Mouse (Mus musculus) embryonic facial prominence, embryonic 13.5 days (tissue): Measurements from ENCODE around the gene Acvr1. TPM values are rescaled to one million over a fixed set of nuclear protein-coding genes. Genes with fewer than 3 reads are reported as not detected.

Experiments
- ATAC-seq: fragments of 200-750 bp; cut with Nextera tagmentation; 2 replicates; pipeline ENCODE4 v1.8.0; 2017; ENCODE audit warnings: low read depth; ENCODE audit not compliant: insufficient number of reproducible peaks, insufficient read depth, low FRiP score, low TSS enrichment
- H3K27ac ChIP-seq: fragments of 300-500 bp; sonication (generic); 2 replicates; pipeline ENCODE4 v1.5.1; 2015; ENCODE audit warnings: moderate library complexity, mild to moderate bottlenecking, inconsistent platforms
- H3K27me3 ChIP-seq: fragments of 300-500 bp; sonication (generic); 2 replicates; pipeline ENCODE4 v1.6.1; 2015; ENCODE audit warnings: mild to moderate bottlenecking, inconsistent platforms
- H3K36me3 ChIP-seq: fragments of 300-500 bp; sonication (generic); 2 replicates; pipeline ENCODE4 v1.6.1; 2015; ENCODE audit warnings: mild to moderate bottlenecking, inconsistent platforms
- H3K4me1 ChIP-seq: fragments of 300-500 bp; sonication (generic); 2 replicates; pipeline ENCODE4 v1.6.1; 2015; ENCODE audit warnings: inconsistent platforms
- H3K4me2 ChIP-seq: fragments of 300-500 bp; sonication (generic); 2 replicates; pipeline ENCODE4 v1.6.1; 2015; ENCODE audit warnings: moderate library complexity, mild to moderate bottlenecking, inconsistent platforms
- H3K4me3 ChIP-seq: fragments of 300-500 bp; sonication (generic); 2 replicates; pipeline ENCODE4 v1.5.1; 2015; ENCODE audit warnings: mild to moderate bottlenecking, inconsistent platforms
- H3K9ac ChIP-seq: fragments of 300-500 bp; sonication (generic); 2 replicates; pipeline ENCODE4 v1.6.1; 2015; ENCODE audit warnings: mild to moderate bottlenecking, inconsistent platforms
- H3K9me3 ChIP-seq: fragments of 300-500 bp; sonication (generic); 2 replicates; pipeline ENCODE4 v1.6.1; 2016; ENCODE audit warnings: inconsistent platforms
- WGBS: fragments of 180-500 bp; shearing (Covaris S2); methylation state at CpG from one replicate; pipeline ENCODE4 v1.1.7; 2015; ENCODE audit warnings: mixed read lengths; 5-methylcytosine and 5-hydroxymethylcytosine counted together
- polyA plus RNA-seq: library from polyadenylated mRNA; unstranded; fragments of >200 nt; fragmentation: Nextera tagmentation; extraction: Ambion mirVana; gene quantifications from 2 replicates; pipeline ENCODE4 v1.2.1, GENCODE M21; 2015

Acvr1 gene
- polyA plus RNA-seq, 1 experiment from 2014 or later: 8.9 TPM

DNA sequence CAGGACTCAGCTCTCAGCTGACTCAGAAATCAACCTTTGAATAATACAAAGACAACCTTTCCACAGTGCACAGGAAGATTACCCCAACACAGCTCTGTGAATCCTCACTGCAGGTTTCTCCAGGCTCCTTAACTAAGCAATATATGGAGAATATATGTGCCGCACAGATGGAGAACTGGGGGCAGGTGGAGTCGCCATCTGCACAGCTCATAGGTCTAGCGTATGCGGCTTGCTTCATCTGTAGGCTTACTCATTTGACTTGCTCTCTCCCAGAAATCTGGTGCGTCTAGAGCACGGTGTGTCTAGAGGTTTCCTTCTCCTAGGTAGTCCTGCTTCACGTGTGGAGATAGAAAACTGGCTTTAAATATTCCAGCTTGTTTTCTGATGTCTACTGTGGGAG, 134.7 kb downstream of the Acvr1 start:
- ATAC-seq: no peak
- Histone ChIP-seq H3K36me3 (peaks cover 12% of the 10 kb centered on the region; the same call in 1 of the 2 replicates), H3K4me1 (no peaks in the 10 kb centered on the region), H3K9ac (no peak overlapping the region), H3K4me2 (no peak overlapping the region), H3K27ac (no peak overlapping the region), H3K27me3 (no peaks in the 10 kb centered on the region), H3K9me3 (no peaks in the 10 kb centered on the region), H3K4me3 (no peak overlapping the region)
- WGBS: 94% methylated on average over 7 of the region's 7 CpGs

DNA sequence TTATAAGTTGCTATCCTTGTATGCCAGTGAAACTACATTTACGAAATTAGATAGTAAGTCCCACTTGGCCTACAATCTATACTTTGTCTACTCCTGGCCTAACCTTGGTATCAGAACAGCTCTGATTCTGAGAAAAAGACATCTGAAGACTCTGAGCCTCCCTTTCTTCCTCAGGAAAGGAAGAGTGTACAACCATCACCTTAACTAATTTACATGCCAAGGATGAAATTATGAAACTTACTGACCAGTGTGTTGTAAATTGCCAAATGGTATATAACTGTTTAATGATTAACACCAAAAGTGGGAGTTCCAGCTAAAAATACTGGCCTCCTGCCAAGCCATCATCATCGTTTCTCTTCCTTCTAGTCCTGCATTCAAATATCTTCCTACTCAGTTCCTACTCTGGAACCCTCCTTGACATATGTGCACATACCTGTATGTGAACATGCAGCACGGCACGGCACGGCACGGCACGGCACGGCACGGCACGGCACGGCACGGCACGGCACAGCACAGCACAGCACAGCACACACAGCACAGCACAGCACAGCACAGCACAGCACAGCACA, 141.4 kb downstream of the Acvr1 start:
- Histone ChIP-seq H3K4me1 (no peaks in the 10 kb centered on the region), H3K36me3 (peaks cover 4% of the 10 kb centered on the region; the same call in 1 of the 2 replicates), H3K27ac (no peak overlapping the region), H3K4me2 (no peak overlapping the region), H3K4me3 (no peak overlapping the region), H3K9me3 (no peaks in the 10 kb centered on the region), H3K27me3 (no peaks in the 10 kb centered on the region), H3K9ac (no peak overlapping the region)
- ATAC-seq: no peak
- 97% methylated on average over 13 of the region's 13 CpGs for WGBS

DNA sequence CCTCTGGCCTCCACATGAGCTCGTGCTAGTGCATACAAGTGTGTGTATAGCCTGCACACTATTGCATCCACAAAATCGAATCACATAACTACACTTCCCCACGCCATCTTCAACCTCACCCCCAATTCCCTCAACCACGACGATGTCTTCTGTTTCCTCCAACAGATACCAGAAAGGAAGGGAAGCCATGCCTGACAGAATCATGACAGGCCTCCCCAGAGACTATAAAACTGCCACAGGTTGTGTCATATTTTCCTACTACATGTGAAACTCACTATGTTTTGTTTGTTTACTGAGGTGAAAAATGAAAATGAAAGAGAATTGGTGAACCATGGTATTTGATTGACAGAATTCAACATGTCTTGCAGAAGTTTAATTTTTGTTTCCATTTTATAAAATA, 143.6 kb downstream of the Acvr1 start:
- Histone ChIP-seq H3K9ac (no peak overlapping the region), H3K27me3 (no peaks in the 10 kb centered on the region), H3K4me2 (no peak overlapping the region), H3K27ac (no peak overlapping the region), H3K4me1 (no peaks in the 10 kb centered on the region), H3K9me3 (no peaks in the 10 kb centered on the region), H3K4me3 (no peak overlapping the region), H3K36me3 (peaks cover 10% of the 10 kb centered on the region; the same call in 1 of the 2 replicates)
- no peak for ATAC-seq
- 82% methylated on average over 5 of the region's 5 CpGs for WGBS

DNA sequence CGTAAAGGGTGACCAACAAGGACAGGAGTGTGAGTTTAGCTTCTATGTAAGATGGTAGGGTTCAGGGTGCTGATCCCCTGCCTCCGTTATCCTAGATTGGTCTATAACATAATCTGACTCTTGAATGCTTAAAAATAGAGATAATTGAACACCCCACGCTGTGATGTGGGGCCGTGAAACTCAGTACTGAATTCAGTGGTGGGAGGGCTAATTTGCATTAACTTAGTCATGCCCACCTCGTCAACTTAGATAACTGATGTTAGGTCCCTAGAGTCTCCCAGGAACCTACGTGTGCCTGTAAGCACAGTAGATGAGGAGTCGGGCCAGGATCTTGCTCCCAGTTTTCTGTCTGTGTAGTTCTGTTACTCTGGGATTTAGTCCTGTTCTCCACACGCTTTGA, 147.4 kb downstream of the Acvr1 start:
- no peak for ATAC-seq
- H3K4me1 ChIP-seq: no peaks in the 10 kb centered on the region
- 85% methylated on average over 8 of the region's 8 CpGs for WGBS
- H3K9me3 ChIP-seq: no peaks in the 10 kb centered on the region
- no peak overlapping the region for H3K9ac ChIP-seq
- no peak overlapping the region for H3K4me2 ChIP-seq
- H3K27ac ChIP-seq: no peak overlapping the region
- no peak overlapping the region for H3K4me3 ChIP-seq
- H3K36me3 ChIP-seq: 0 out of 2 replicates have a peak, but pooled peaks cover 6% of the 10 kb centered on the region
- no peaks in the 10 kb centered on the region for H3K27me3 ChIP-seq

DNA sequence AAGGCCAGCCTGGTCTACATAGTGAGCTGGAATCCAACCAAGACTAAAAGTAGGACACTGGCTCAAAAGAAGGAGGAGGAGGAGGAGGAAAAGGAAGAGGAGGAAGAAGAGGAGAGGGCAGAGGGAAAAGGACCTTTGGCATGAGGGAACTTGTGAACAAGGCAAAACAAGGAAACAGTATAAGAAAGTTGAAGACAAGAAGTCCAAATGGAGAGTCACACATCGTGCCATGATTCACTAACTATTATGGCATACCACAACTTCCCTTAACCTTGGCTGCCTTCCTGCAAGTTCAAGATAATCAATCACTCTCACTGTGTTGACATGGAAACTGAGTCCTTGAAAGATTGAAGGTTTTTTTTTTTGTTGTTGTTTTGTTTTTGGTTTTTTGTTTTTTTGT, 148.8 kb downstream of the Acvr1 start:
- H3K27me3 ChIP-seq: no peaks in the 10 kb centered on the region
- no peak overlapping the region for H3K4me2 ChIP-seq
- 0 out of 2 replicates have a peak, but pooled peaks cover 6% of the 10 kb centered on the region for H3K36me3 ChIP-seq
- H3K4me1 ChIP-seq: no peaks in the 10 kb centered on the region
- no peak overlapping the region for H3K27ac ChIP-seq
- ATAC-seq: no peak
- H3K4me3 ChIP-seq: no peak overlapping the region
- H3K9me3 ChIP-seq: no peaks in the 10 kb centered on the region
- no peak overlapping the region for H3K9ac ChIP-seq
- 83% methylated on average over 1 of the region's 1 CpGs for WGBS

DNA sequence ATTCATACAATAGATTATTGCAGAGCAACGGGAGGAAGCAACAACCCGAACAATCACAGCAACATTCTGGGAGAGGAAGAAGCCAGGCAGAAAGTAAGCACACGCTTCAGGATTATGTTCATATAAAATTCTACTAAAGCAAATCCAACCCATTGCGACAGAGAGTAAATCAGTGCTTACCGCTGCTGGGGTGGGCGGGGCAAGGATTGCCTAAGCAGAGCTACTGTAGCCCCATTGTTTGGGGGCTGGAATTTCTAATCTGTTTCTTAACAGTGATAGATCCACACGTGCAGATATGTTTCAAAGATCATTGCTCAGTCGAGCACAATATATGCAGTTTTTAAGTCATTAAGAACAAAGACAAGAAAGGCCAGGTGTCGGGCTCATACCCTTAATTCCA, 149.3 kb downstream of the Acvr1 start:
- no peak overlapping the region for H3K4me3 ChIP-seq
- H3K4me2 ChIP-seq: no peak overlapping the region
- no peak overlapping the region for H3K27ac ChIP-seq
- no peak overlapping the region for H3K9ac ChIP-seq
- 0 out of 2 replicates have a peak, but pooled peaks cover 6% of the 10 kb centered on the region for H3K36me3 ChIP-seq
- no peak for ATAC-seq
- no peaks in the 10 kb centered on the region for H3K27me3 ChIP-seq
- H3K9me3 ChIP-seq: no peaks in the 10 kb centered on the region
- no peaks in the 10 kb centered on the region for H3K4me1 ChIP-seq
- 75% methylated on average over 9 of the region's 9 CpGs for WGBS

DNA sequence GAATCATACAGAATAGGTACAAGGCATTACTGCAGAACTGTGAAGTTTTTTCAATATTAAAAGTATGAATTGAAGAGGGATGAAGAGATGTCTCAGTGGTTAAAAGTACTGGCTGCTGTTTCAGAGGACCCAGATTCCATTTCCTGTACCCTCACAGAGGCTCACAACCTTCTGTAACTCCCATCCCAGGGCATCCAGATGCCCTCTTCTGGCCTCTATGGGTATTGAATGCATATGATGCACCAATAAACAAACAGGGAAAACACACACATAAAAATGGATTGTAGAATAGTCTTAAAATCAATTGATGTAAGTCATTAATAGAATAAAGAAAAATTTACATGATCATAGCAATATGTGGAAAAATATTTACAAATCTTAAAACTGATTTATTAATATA, 151.9 kb downstream of the Acvr1 start:
- ATAC-seq: no peak
- no peak overlapping the region for H3K4me3 ChIP-seq
- no peak overlapping the region for H3K4me2 ChIP-seq
- no peaks in the 10 kb centered on the region for H3K27me3 ChIP-seq
- no peaks in the 10 kb centered on the region for H3K4me1 ChIP-seq
- H3K36me3 ChIP-seq: 0 out of 2 replicates have a peak, but pooled peaks cover 6% of the 10 kb centered on the region
- no peak overlapping the region for H3K9ac ChIP-seq
- no peaks in the 10 kb centered on the region for H3K9me3 ChIP-seq
- no peak overlapping the region for H3K27ac ChIP-seq

DNA sequence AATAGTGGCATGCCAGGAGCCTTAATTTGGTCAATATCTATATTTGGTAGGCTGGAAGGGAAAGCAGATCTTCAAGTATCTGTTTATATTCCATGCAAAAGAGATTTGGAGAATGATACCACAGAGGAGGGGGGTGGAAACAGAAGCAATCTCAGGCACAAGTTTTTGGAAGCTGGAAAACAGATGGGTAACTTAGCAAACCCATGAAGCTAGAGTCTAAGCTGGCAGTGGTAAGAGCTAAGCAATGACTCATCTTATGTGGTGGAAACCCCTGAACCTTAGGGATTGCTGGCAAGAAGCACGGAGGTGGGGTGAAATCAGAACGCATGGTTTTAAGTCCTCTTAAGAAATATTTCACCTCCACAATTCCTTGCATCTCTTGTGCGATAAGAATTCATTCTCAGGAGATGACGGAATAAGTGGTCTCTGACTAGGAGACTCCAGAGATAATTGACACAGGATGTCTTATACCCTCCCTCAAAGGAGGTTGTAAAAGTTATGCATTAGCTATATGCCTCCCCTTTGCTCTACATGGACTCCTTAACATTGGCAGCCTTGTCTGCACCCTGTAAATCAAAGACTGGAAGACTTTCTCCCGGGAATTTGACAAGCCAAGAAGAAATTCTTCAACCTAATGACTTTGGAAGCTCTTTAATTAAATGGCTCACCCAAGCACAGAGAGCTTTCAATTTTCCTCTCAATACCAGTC, 157.9 kb downstream of the Acvr1 start:
- no peak overlapping the region for H3K4me2 ChIP-seq
- ATAC-seq: no peak
- H3K9ac ChIP-seq: no peak overlapping the region
- H3K9me3 ChIP-seq: no peaks in the 10 kb centered on the region
- no peak overlapping the region for H3K27ac ChIP-seq
- H3K27me3 ChIP-seq: no peaks in the 10 kb centered on the region
- no peak overlapping the region for H3K4me3 ChIP-seq
- H3K36me3 ChIP-seq: no peaks in the 10 kb centered on the region
- no peaks in the 10 kb centered on the region for H3K4me1 ChIP-seq
- WGBS: 68% methylated on average over 5 of the region's 5 CpGs

DNA sequence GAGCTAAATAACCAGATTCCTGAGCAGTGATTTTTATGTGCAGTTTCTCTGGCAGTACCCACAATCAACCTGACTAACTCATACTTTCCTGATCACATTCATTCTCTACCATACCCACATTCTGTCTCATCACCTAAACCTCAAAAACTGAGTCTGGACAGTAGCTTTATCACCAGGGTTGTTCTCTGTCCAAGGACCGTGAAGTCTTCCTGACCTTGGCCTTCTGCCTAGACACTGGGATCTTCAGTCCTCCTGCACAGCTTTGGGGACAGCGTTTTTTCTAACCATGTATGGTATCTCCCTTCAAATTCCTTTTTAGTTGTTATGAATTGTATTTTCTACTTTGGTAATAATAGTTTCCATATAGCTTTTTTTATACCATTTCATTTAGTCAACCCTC, 163.5 kb downstream of the Acvr1 start:
- Histone ChIP-seq H3K9ac (no peak overlapping the region), H3K36me3 (no peaks in the 10 kb centered on the region), H3K4me1 (no peaks in the 10 kb centered on the region), H3K27me3 (no peaks in the 10 kb centered on the region), H3K27ac (no peak overlapping the region), H3K4me2 (no peak overlapping the region), H3K4me3 (no peak overlapping the region), H3K9me3 (no peaks in the 10 kb centered on the region)
- ATAC-seq: no peak
- WGBS: 85% methylated on average over 2 of the region's 2 CpGs

DNA sequence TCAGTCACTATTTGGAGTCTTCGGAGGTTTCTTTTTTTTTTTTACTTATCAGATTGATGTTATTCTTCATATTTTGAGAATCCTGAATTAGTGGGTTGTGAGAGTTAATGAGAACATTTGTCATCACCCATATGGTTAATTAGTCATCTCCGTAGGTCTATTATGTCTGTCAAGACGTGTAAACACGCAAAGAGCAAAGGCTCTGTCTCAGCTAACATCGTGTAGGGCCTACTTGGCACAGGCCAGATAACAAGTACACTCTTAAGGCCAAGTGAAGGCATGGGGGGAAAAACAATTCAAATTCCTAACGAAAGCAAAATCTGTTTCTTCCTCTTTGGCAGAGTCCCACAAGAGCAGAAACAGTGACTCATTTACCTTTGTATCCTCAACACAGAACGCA, 178.4 kb downstream of the Acvr1 start:
- no peak overlapping the region for H3K9ac ChIP-seq
- no peak for ATAC-seq
- H3K4me1 ChIP-seq: no peaks in the 10 kb centered on the region
- 85% methylated on average over 7 of the region's 7 CpGs for WGBS
- H3K27ac ChIP-seq: no peak overlapping the region
- no peak overlapping the region for H3K4me2 ChIP-seq
- H3K9me3 ChIP-seq: no peaks in the 10 kb centered on the region
- no peaks in the 10 kb centered on the region for H3K36me3 ChIP-seq
- no peaks in the 10 kb centered on the region for H3K27me3 ChIP-seq
- H3K4me3 ChIP-seq: no peak overlapping the region

DNA sequence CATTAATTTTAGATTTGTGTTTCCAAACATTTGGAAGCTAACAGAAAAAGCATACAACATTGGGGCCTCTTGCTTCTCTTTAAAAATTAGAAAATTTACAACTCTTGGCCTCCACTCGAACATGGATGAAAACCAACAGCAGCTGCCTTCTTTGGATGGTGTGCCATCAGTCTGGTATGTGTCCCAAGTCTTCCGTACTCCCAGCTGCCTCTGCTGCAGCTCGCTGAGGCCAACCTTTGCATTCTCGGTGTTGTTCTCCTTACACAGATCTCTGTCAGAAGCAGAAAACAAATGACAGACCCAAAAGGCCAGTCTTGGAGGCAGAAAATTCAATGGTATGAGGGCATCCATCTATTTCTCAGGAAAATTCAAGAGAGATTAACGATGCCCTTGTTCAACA, 186.9 kb downstream of the Acvr1 start:
- Histone ChIP-seq H3K4me3 (no peak overlapping the region), H3K27ac (no peak overlapping the region), H3K27me3 (no peaks in the 10 kb centered on the region), H3K9ac (no peak overlapping the region), H3K4me1 (no peaks in the 10 kb centered on the region), H3K9me3 (no peaks in the 10 kb centered on the region), H3K36me3 (no peaks in the 10 kb centered on the region), H3K4me2 (no peak overlapping the region)
- ATAC-seq: no peak
- WGBS: 82% methylated on average over 5 of the region's 5 CpGs

DNA sequence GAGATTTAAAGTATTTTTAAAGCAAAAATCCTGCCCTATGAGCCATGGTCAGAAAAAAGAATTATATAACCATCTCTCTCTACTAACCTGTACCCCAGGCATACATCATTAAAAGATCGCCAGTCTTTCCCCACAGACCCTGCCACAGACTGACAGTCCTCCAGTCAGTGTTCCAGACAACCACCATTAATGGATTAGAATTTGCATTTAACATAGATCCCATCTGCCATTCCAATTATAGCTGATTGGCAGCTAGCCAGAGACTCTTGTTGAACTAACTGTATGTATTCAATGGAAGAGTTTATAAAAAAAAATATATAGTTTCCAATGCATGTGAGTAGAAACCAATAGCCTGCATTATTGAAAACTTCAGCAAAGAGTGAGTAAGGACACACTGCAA, 187.5 kb downstream of the Acvr1 start:
- Histone ChIP-seq H3K9me3 (no peaks in the 10 kb centered on the region), H3K4me3 (no peak overlapping the region), H3K9ac (no peak overlapping the region), H3K27me3 (no peaks in the 10 kb centered on the region), H3K4me1 (no peaks in the 10 kb centered on the region), H3K36me3 (no peaks in the 10 kb centered on the region), H3K27ac (no peak overlapping the region), H3K4me2 (no peak overlapping the region)
- no peak for ATAC-seq
- WGBS: 64% methylated on average over 1 of the region's 1 CpGs
